ENCODE assay signal across 22 mouse cellular contexts in genomic region chr5:8974721-8975120, GRCm38 (mm10). TPM values are rescaled to one million over a fixed set of nuclear protein-coding genes. Genes with fewer than 3 reads are reported as not detected.
A peak's percentile ranks its signal among the peaks of the same experiment; 100 is the strongest.
DNase-seq lines count a peak whose midpoint lies in the region; ATAC-seq and TF ChIP-seq lines count a peak whose summit lies in the region.
"Had no signal": no experiment of that assay in that cellular context is flagged by ENCODE, and none has a peak within 500 bp of the region (broad histone marks: within the 10 kb centered on the region; RNA-seq: fewer than 3 reads in every experiment).

No protein-coding gene starts in this region.

- no peak overlapping the region for H3K4me2 ChIP-seq in lung, postnatal 0 days (replicated peaks; ENCODE audit: low read depth, low read length)

- peak; percentile 90 for ATAC-seq in lung, postnatal 0 days
- ATAC-seq: activated CD4-positive, CD25-positive, alpha-beta regulatory T cell, adult 4 months; CD4-positive, CD25-positive, alpha-beta regulatory T cell, adult 4 months; Patski had no signal

- H3K9ac ChIP-seq in lung, postnatal 0 days (replicated peaks; ENCODE audit: low read depth): no peak overlapping the region

- H3K4me1 ChIP-seq in lung, postnatal 0 days (ENCODE audit: insufficient read depth, low read depth, low read length): no peaks in the 10 kb centered on the region
- H3K4me1 ChIP-seq in lung, adult 2 months (ENCODE audit: control insufficient read depth, insufficient read depth, low read length): no peaks in the 10 kb centered on the region

- no peaks in the 10 kb centered on the region for H3K27me3 ChIP-seq in lung, postnatal 0 days (replicated peaks; ENCODE audit: insufficient read depth, low read length)
- H3K27me3 ChIP-seq: CH12.LX, Patski had no signal

- DNase-seq in lung, adult 18-20 months: peak; percentile 10 to 63
- DNase-seq in lung, postnatal 4 days: no peak
- peak; percentile 65 for DNase-seq in lung, postnatal 0 days (ENCODE audit: low spot score)
- DNase-seq in lung, adult 2 months: no peak
- peak; percentile 71 for DNase-seq in lung, postnatal 25 days (ENCODE audit: low spot score)
- no peak for DNase-seq in lung, postnatal 10 days
- peak; percentile 77 for DNase-seq in lung, postnatal 36 days
- DNase-seq in lung, postnatal 14 days: no peak
- DNase-seq: adrenal gland, adult 2 months; adrenal gland, adult 8-10 months; adrenal gland, postnatal 10 days; adrenal gland, postnatal 14 days; adrenal gland, postnatal 25 days; adrenal gland, postnatal 36 days; B cell, adult 2 months; cerebellum, adult 11 months; cerebellum, adult 11-12 months had no signal

- TF ChIP-seq CTCF in lung, postnatal 0 days (IDR thresholded peaks at IDR 0.05): no peak
- no peak for TF ChIP-seq CTCF in lung, adult 2 months (IDR thresholded peaks at IDR 0.05; ENCODE audit: insufficient read depth, low read length)

- H3K4me3 ChIP-seq in lung, postnatal 0 days (ENCODE audit: low read depth, low read length): no peak overlapping the region
- no peak overlapping the region for H3K4me3 ChIP-seq in lung, adult 2 months (replicated peaks; ENCODE audit: extremely low read depth, low read depth, low read length)

- peak; percentile 24; the same call in 1 of the 2 replicates for TF ChIP-seq EP300 in lung, postnatal 0 days (IDR thresholded peaks at IDR 0.05)

- peaks cover 16% of the 10 kb centered on the region; the same call in 1 of the 2 replicates for H3K36me3 ChIP-seq in lung, postnatal 0 days (ENCODE audit: insufficient read depth, low read length)

- H3K27ac ChIP-seq in lung, postnatal 0 days (ENCODE audit: low read length): no peak overlapping the region

- no peaks in the 10 kb centered on the region for H3K9me3 ChIP-seq in lung, postnatal 0 days (ENCODE audit: low read length)
- H3K9me3 ChIP-seq: G1E had no signal

- TF ChIP-seq POLR2A in lung, adult 2 months (IDR thresholded peaks at IDR 0.05; ENCODE audit: borderline replicate concordance, extremely low read depth, low read depth, low read length): no peak

RNA-seq across cellular contexts. Expression of gene Crot, which starts 22.4 kb away (rescaled TPM):
- polyA plus RNA-seq in lung, postnatal 0 days (2015; fragmentation: Nextera tagmentation; extraction: Ambion mirVana): 26.3 and 29.5 TPM in 2 replicates
- polyA plus RNA-seq in lung, adult 2 months (2012; rRNA removed): 4.7 and 8.6 TPM in 2 replicates

Comparison
In these comparisons a context has a peak if more than half of its experiments do, and no peak if none do; other contexts are left out.
1. DNase-seq: peak in lung, adult 18-20 months (2 of 2), lung, postnatal 0 days (single experiment), lung, postnatal 25 days (single experiment) and lung, postnatal 36 days (single experiment); none in lung, postnatal 4 days (0 of 2), lung, adult 2 months (single experiment), lung, postnatal 10 days (single experiment) and lung, postnatal 14 days (single experiment).